Mouse (Mus musculus): ENCODE measurements around the gene Lrrc3b. TPM values are rescaled to one million over a fixed set of nuclear protein-coding genes. Genes with fewer than 3 reads are reported as not detected.

Gene Lrrc3b
- polyA plus RNA-seq, 1 experiment from 2014 or later: 6.9 TPM

DNA sequence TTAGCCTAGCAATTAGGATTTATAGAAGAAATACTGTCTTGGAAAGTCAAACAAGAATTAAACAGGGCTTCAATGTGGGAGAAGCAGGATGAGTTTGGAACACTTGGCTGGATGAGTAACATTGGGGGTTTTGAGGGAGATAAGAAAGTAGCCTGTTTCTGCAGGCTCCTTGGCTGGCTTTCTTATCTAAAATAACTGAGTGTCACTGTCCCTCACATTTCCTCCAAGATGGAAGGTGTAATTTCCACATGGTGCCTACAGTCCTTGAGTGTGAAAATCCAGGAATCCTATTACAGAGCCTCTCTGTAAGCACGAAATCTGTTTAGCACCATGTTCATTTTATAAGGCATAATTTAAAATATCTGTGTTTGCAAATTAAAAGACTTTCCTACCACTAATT lies 112.9 kb downstream of the Lrrc3b start:
- Histone ChIP-seq H3K27ac (replicated peaks) (no peak overlapping the region), H3K9me3 (no peaks in the 10 kb centered on the region), H3K27me3 (no peaks in the 10 kb centered on the region), H3K36me3 (no peaks in the 10 kb centered on the region), H3K9ac (replicated peaks) (no peak overlapping the region), H3K4me2 (replicated peaks) (no peak overlapping the region), H3K4me3 (no peak overlapping the region), H3K4me1 (no peaks in the 10 kb centered on the region)
- 47% methylated on average over 1 of the region's 1 CpGs for WGBS
- ATAC-seq (replicated peaks): no peak

DNA sequence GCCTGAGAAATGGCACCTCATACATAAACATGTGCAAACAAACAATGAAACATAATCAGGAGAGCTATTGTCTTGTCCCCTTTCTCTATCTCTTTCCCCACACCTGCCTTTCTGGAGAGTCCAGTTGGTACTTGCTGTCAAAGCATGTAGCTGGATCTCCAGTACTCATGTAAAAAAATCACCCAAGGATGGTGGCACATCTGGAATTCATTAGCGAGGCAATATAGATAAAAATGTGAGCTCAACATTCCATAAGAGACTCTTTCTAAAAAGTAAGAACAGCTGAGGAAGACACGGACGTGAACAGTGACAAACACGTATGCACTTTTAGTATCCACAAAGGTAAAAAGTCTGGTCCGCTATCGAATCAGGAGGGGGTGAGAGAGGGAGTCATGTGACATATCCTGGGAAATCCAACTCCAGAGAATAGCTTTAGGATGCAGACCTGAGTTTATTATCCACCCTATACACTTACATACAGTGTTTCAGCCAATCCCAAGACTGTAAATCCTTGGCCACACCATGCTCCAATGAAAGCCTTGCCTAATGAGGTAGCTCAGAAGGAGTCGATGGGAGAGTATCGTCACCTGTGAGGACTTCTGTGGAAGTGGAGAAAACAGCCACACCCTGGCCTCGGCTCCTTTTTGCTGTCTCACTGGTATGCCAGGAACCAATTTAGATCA lies 116.2 kb downstream of the Lrrc3b start:
- WGBS: 90% methylated on average over 9 of the region's 9 CpGs
- H3K9ac ChIP-seq (replicated peaks): no peak overlapping the region
- no peaks in the 10 kb centered on the region for H3K36me3 ChIP-seq
- H3K4me3 ChIP-seq: no peak overlapping the region
- H3K9me3 ChIP-seq: no peaks in the 10 kb centered on the region
- no peaks in the 10 kb centered on the region for H3K27me3 ChIP-seq
- no peak for ATAC-seq (replicated peaks)
- H3K4me1 ChIP-seq: no peaks in the 10 kb centered on the region
- H3K27ac ChIP-seq (replicated peaks): no peak overlapping the region
- H3K4me2 ChIP-seq (replicated peaks): no peak overlapping the region

DNA sequence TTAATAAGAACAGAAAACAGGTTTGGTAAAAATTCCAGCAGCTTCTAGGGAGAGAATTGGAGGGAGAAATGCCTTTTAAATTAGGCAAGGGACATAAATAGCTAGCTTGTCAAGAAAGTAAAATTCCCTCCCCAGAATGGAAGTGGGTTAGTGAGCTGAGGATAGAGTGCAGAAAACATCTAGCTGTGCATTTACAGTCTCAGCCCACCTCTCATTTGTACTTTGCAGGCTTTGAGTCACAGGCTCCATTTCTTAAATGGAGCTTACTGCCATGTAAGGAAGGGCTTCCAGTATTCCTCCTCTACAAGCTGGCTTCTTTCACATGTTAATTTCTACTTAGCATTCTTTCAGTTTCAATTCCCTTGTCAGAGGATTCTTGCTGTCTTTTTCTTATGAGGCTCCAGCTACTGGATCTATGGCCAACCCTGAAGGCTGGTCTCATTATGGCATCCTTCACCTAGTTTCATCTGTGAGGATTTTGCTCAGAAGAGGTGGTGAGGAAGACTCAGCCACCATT lies 119.3 kb downstream of the Lrrc3b start:
- no peak for ATAC-seq (replicated peaks)
- Histone ChIP-seq H3K9ac (replicated peaks) (no peak overlapping the region), H3K4me3 (no peak overlapping the region), H3K36me3 (no peaks in the 10 kb centered on the region), H3K4me1 (no peaks in the 10 kb centered on the region), H3K27ac (replicated peaks) (no peak overlapping the region), H3K27me3 (no peaks in the 10 kb centered on the region), H3K9me3 (no peaks in the 10 kb centered on the region), H3K4me2 (replicated peaks) (no peak overlapping the region)

DNA sequence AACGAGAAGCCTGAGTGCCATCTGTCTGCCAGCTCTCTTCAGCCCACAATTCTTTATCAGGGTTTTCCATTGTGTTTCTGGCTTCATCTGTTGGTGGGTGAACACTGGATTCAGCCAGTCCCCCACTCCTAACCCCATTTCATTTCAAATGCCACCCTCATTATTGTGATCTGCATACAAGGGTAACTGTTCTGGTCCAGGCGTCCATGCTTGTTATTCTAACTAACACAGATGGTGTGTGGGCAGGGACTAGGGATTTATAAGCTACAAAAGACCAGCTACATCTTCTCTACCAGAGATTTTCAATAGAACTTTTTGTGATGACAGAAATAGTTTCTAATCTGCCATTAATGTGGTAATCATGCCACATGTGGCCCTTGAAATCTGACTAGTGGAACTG lies 130.2 kb downstream of the Lrrc3b start:
- no peak overlapping the region for H3K4me2 ChIP-seq (replicated peaks)
- WGBS: 71% methylated on average over 2 of the region's 2 CpGs
- no peaks in the 10 kb centered on the region for H3K36me3 ChIP-seq
- no peak overlapping the region for H3K4me3 ChIP-seq
- H3K27me3 ChIP-seq: no peaks in the 10 kb centered on the region
- no peak overlapping the region for H3K27ac ChIP-seq (replicated peaks)
- H3K9ac ChIP-seq (replicated peaks): no peak overlapping the region
- H3K9me3 ChIP-seq: no peaks in the 10 kb centered on the region
- no peaks in the 10 kb centered on the region for H3K4me1 ChIP-seq
- no peak for ATAC-seq (replicated peaks)

Data from forebrain, embryonic 15.5 days (tissue).